Mouse (Mus musculus): ENCODE data around the gene Zcchc17. TPM values are rescaled to one million over a fixed set of nuclear protein-coding genes. Genes with fewer than 3 reads are reported as not detected.

Gene Zcchc17
- polyA plus RNA-seq, 1 experiment from 2014 or later = 81.9 TPM

GRCm38 (mm10) chr4:130268736-130269135 is 91.0 kb downstream of the Zcchc17 start:
- no peak for ATAC-seq
- no peaks in the 10 kb centered on the region for H3K9me3 ChIP-seq (ENCODE audit: control insufficient read depth, low read length)
- no peak overlapping the region for H3K27ac ChIP-seq (ENCODE audit: low read length)
- no peaks in the 10 kb centered on the region for H3K27me3 ChIP-seq (replicated peaks; ENCODE audit: control insufficient read depth, insufficient read depth, low read length)
- 90% methylated on average over 10 of the region's 10 CpGs for WGBS
- H3K4me3 ChIP-seq (replicated peaks; ENCODE audit: low read length) = no peak overlapping the region
- peaks cover 38% of the 10 kb centered on the region for H3K4me1 ChIP-seq (replicated peaks; ENCODE audit: control insufficient read depth, insufficient read depth, low read length)
- no peak overlapping the region for H3K4me2 ChIP-seq (ENCODE audit: low read length)
- no peak overlapping the region for H3K9ac ChIP-seq (replicated peaks; ENCODE audit: low read depth, low read length)
- H3K36me3 ChIP-seq (ENCODE audit: control insufficient read depth, insufficient read depth) = no peaks in the 10 kb centered on the region

GRCm38 (mm10) chr4:130267069-130267468 is 92.7 kb downstream of the Zcchc17 start:
- Histone ChIP-seq H3K36me3 (ENCODE audit: control insufficient read depth, insufficient read depth) (peaks cover 9% of the 10 kb centered on the region; the same call in 1 of the 2 replicates), H3K9me3 (ENCODE audit: control insufficient read depth, low read length) (no peaks in the 10 kb centered on the region), H3K9ac (replicated peaks; ENCODE audit: low read depth, low read length) (no peak overlapping the region), H3K27me3 (replicated peaks; ENCODE audit: control insufficient read depth, insufficient read depth, low read length) (no peaks in the 10 kb centered on the region), H3K4me1 (replicated peaks; ENCODE audit: control insufficient read depth, insufficient read depth, low read length) (peaks cover 23% of the 10 kb centered on the region), H3K27ac (ENCODE audit: low read length) (no peak overlapping the region), H3K4me2 (ENCODE audit: low read length) (no peak overlapping the region), H3K4me3 (replicated peaks; ENCODE audit: low read length) (no peak overlapping the region)
- WGBS = 78% methylated on average over 7 of the region's 7 CpGs
- ATAC-seq = no peak

GRCm38 (mm10) chr4:130266601-130267000 is 93.1 kb downstream of the Zcchc17 start:
- Histone ChIP-seq H3K9ac (replicated peaks; ENCODE audit: low read depth, low read length) (no peak overlapping the region), H3K9me3 (ENCODE audit: control insufficient read depth, low read length) (no peaks in the 10 kb centered on the region), H3K4me1 (replicated peaks; ENCODE audit: control insufficient read depth, insufficient read depth, low read length) (peaks cover 20% of the 10 kb centered on the region), H3K27ac (ENCODE audit: low read length) (no peak overlapping the region), H3K4me3 (replicated peaks; ENCODE audit: low read length) (no peak overlapping the region), H3K27me3 (replicated peaks; ENCODE audit: control insufficient read depth, insufficient read depth, low read length) (no peaks in the 10 kb centered on the region), H3K4me2 (ENCODE audit: low read length) (no peak overlapping the region), H3K36me3 (ENCODE audit: control insufficient read depth, insufficient read depth) (peaks cover 11% of the 10 kb centered on the region; the same call in 1 of the 2 replicates)
- ATAC-seq = no peak
- WGBS = 48% methylated on average over 9 of the region's 9 CpGs

Other genes with a start within 250 kb of the Zcchc17 start
- gene Hcrtr1, start 220.6 kb downstream of the Zcchc17 start, polyA plus RNA-seq (2015; fragmentation: Nextera tagmentation; extraction: Ambion mirVana) = 0.30 and 0.81 TPM in 2 replicates
- gene Tinagl1, start 184.8 kb downstream of the Zcchc17 start, polyA plus RNA-seq (2015; fragmentation: Nextera tagmentation; extraction: Ambion mirVana) = 4.7 TPM in 2 replicates
- gene Gm853, start 137.5 kb downstream of the Zcchc17 start, polyA plus RNA-seq (2015; fragmentation: Nextera tagmentation; extraction: Ambion mirVana) = 0.09 and 0.20 TPM in 2 replicates
- gene Serinc2, start 80.7 kb downstream of the Zcchc17 start, polyA plus RNA-seq (2015; fragmentation: Nextera tagmentation; extraction: Ambion mirVana) = 80.2 and 80.9 TPM in 2 replicates
- 106 and 143 TPM in 2 replicates for gene Fabp3, start 51.3 kb downstream of the Zcchc17 start, polyA plus RNA-seq (2015; fragmentation: Nextera tagmentation; extraction: Ambion mirVana)
- gene Gm10570, start 51.3 kb downstream of the Zcchc17 start, polyA plus RNA-seq (2015; fragmentation: Nextera tagmentation; extraction: Ambion mirVana) = 0.92 and 1.3 TPM in 2 replicates
- 125 and 126 TPM in 2 replicates for gene Snrnp40, start 189 bp upstream of the Zcchc17 start, polyA plus RNA-seq (2015; fragmentation: Nextera tagmentation; extraction: Ambion mirVana)
- 7.1 and 8.1 TPM in 2 replicates for gene Nkain1, start 214.2 kb upstream of the Zcchc17 start, polyA plus RNA-seq (2015; fragmentation: Nextera tagmentation; extraction: Ambion mirVana)